Mouse (Mus musculus) heart, embryonic 14.5 days (tissue): Measurements from ENCODE around the gene Thoc5. TPM values are rescaled to one million over a fixed set of nuclear protein-coding genes. Genes with fewer than 3 reads are reported as not detected.
A peak's percentile ranks its signal among the peaks of the same experiment; 100 is the strongest.

Source experiments
- ATAC-seq: fragments of 200-750 bp; cut with Nextera tagmentation; 2 replicates; pipeline ENCODE4 v1.8.0; 2017; ENCODE audit warnings: low read depth, moderate TSS enrichment; ENCODE audit not compliant: insufficient number of reproducible peaks, insufficient read depth, low FRiP score
- H3K27ac ChIP-seq, 2 experiments: fragments of 200-500 bp in 1 of 2; fragments of 300-500 bp in 1 of 2; sonication (generic) in 1 of 2; replicated peaks in 1 of 2; 2 replicates each; pipeline ENCODE4 v1.5.1; 2012 to 2014; ENCODE audit warnings: low read depth in 2 of 2, low read length in 2 of 2, control low read depth in 1 of 2, mild to moderate bottlenecking in 1 of 2, mixed read lengths in 1 of 2; ENCODE audit not compliant: control insufficient read depth in 1 of 2, insufficient read depth in 1 of 2
- H3K27me3 ChIP-seq: fragments of 300-500 bp; sonication (generic); 2 replicates; pipeline ENCODE4 v1.6.1; 2014; ENCODE audit warnings: mild to moderate bottlenecking, low read length, control low read depth; ENCODE audit not compliant: control insufficient read depth, insufficient read depth
- H3K36me3 ChIP-seq: fragments of 300-500 bp; sonication (generic); 2 replicates; pipeline ENCODE4 v1.6.1; 2014; ENCODE audit warnings: mild to moderate bottlenecking, control low read depth, low read length, mixed read lengths; ENCODE audit not compliant: control insufficient read depth, insufficient read depth
- H3K4me1 ChIP-seq, 2 experiments: fragments of 200-500 bp in 1 of 2; fragments of 300-500 bp in 1 of 2; sonication (generic) in 1 of 2; 2 replicates each; pipeline ENCODE4 v1.6.1; 2012 to 2014; ENCODE audit warnings: low read length in 2 of 2, control low read depth in 1 of 2, mixed read lengths in 1 of 2; ENCODE audit not compliant: control insufficient read depth in 2 of 2, insufficient read depth in 2 of 2
- H3K4me2 ChIP-seq: fragments of 300-500 bp; sonication (generic); 2 replicates; pipeline ENCODE4 v1.6.1; 2014; ENCODE audit warnings: mild to moderate bottlenecking, low read length
- H3K4me3 ChIP-seq, 2 experiments: fragments of 200-500 bp in 1 of 2; fragments of 300-500 bp in 1 of 2; sonication (generic) in 1 of 2; 2 replicates each; pipeline ENCODE4 v1.5.1; 2012 to 2014; ENCODE audit warnings: low read length in 2 of 2, mild to moderate bottlenecking in 2 of 2, control low read depth in 1 of 2, low read depth in 1 of 2, moderate library complexity in 1 of 2; ENCODE audit not compliant: control insufficient read depth in 1 of 2, insufficient read depth in 1 of 2
- H3K9ac ChIP-seq: fragments of 300-500 bp; sonication (generic); 2 replicates; pipeline ENCODE4 v1.6.1; 2014; ENCODE audit warnings: mild to moderate bottlenecking, low read length
- H3K9me3 ChIP-seq: fragments of 300-500 bp; sonication (generic); 2 replicates; pipeline ENCODE4 v1.6.1; 2016; ENCODE audit warnings: low read length, control low read depth; ENCODE audit not compliant: control insufficient read depth
- WGBS: fragments of 180-500 bp; shearing (Covaris S2); extraction: QIAGEN DNeasy Blood & Tissue Kit; methylation state at CpG from one replicate; pipeline ENCODE4 v1.1.7; 2014; 5-methylcytosine and 5-hydroxymethylcytosine counted together
- polyA plus RNA-seq: library from polyadenylated mRNA; unstranded; fragments of >200 nt; fragmentation: Nextera tagmentation; extraction: Ambion mirVana; gene quantifications from 2 replicates; pipeline ENCODE4 v1.2.1, GENCODE M21; 2014

Gene Thoc5
- polyA plus RNA-seq, 1 experiment from 2014 or later = 24.6 TPM

- Histone ChIP-seq H3K9me3 (no peaks in the 10 kb centered on the region), H3K27me3 (no peaks in the 10 kb centered on the region), H3K36me3 (no peaks in the 10 kb centered on the region), H3K9ac (no peak overlapping the region), H3K4me3 (no peak overlapping the region), H3K4me2 (no peak overlapping the region), H3K4me1 (no peaks in the 10 kb centered on the region), H3K27ac (no peak overlapping the region)
- WGBS = 36% methylated on average over 1 of the region's 1 CpGs
- ATAC-seq = no peak
Measured at GRCm38 (mm10) chr11:4860986-4861385, 34.1 kb upstream of the Thoc5 start.

GRCm38 (mm10) chr11:4861816-4862604 is 33.1 kb upstream of the Thoc5 start:
- Histone ChIP-seq H3K36me3 (no peaks in the 10 kb centered on the region), H3K9me3 (no peaks in the 10 kb centered on the region), H3K27me3 (no peaks in the 10 kb centered on the region), H3K4me2 (no peak overlapping the region), H3K4me3 (no peak overlapping the region), H3K27ac (no peak overlapping the region), H3K9ac (no peak overlapping the region), H3K4me1 (no peaks in the 10 kb centered on the region)
- WGBS = 55% methylated on average over 11 of the region's 11 CpGs
- no peak for ATAC-seq

GRCm38 (mm10) chr11:4862730-4863129 is 32.4 kb upstream of the Thoc5 start:
- Histone ChIP-seq H3K9ac (no peak overlapping the region), H3K27me3 (no peaks in the 10 kb centered on the region), H3K27ac (no peak overlapping the region), H3K4me2 (no peak overlapping the region), H3K36me3 (no peaks in the 10 kb centered on the region), H3K4me1 (no peaks in the 10 kb centered on the region), H3K9me3 (no peaks in the 10 kb centered on the region), H3K4me3 (no peak overlapping the region)
- ATAC-seq = no peak
- 95% methylated on average over 1 of the region's 1 CpGs for WGBS

GRCm38 (mm10) chr11:4865645-4866251 is 29.4 kb upstream of the Thoc5 start:
- no peak for ATAC-seq
- Histone ChIP-seq H3K27me3 (no peaks in the 10 kb centered on the region), H3K27ac (no peak overlapping the region), H3K9me3 (no peaks in the 10 kb centered on the region), H3K9ac (no peak overlapping the region), H3K4me1 (no peaks in the 10 kb centered on the region), H3K4me3 (no peak overlapping the region), H3K36me3 (no peaks in the 10 kb centered on the region), H3K4me2 (no peak overlapping the region)
- WGBS = 27% methylated on average over 10 of the region's 10 CpGs

GRCm38 (mm10) chr11:4873755-4874475 is 21.2 kb upstream of the Thoc5 start, which contains the start of gene Nipsnap1:
Gene Nipsnap1, plus strand, starts transcription at chr11:4873951.
- 2% methylated on average over 30 of the region's 30 CpGs for WGBS
- Histone ChIP-seq H3K9ac (peak within 1 kb of the TSS; percentile 71), H3K4me1 (peaks cover 7 to 8% of the 10 kb centered on the region in 2 experiments; a peak in 2 of 4 replicates), H3K27me3 (no peaks in the 10 kb centered on the region), H3K27ac (no peak within 1 kb of the TSS), H3K4me2 (peak within 1 kb of the TSS; percentile 87), H3K36me3 (no peaks in the 10 kb centered on the region), H3K9me3 (0 out of 2 replicates have a peak, but pooled peaks cover 4% of the 10 kb centered on the region), H3K4me3 (peak within 1 kb of the TSS; percentile 71 to 73)
- ATAC-seq = peak; percentile 75

GRCm38 (mm10) chr11:4874551-4874950 is 20.6 kb upstream of the Thoc5 start:
- Histone ChIP-seq H3K4me1 (peaks cover 7 to 8% of the 10 kb centered on the region in 2 experiments; a peak in 2 of 4 replicates), H3K27ac (no peak overlapping the region), H3K4me3 (peak overlapping the region; percentile 71 to 73), H3K27me3 (no peaks in the 10 kb centered on the region), H3K36me3 (no peaks in the 10 kb centered on the region), H3K4me2 (peak overlapping the region; percentile 87), H3K9ac (peak overlapping the region; percentile 71), H3K9me3 (0 out of 2 replicates have a peak, but pooled peaks cover 4% of the 10 kb centered on the region)
- WGBS = 9% methylated on average over 10 of the region's 10 CpGs
- no peak for ATAC-seq

GRCm38 (mm10) chr11:4881087-4881486 is 14.0 kb upstream of the Thoc5 start:
- no peaks in the 10 kb centered on the region for H3K27me3 ChIP-seq
- H3K4me3 ChIP-seq = no peak overlapping the region
- H3K9ac ChIP-seq = no peak overlapping the region
- H3K27ac ChIP-seq = no peak overlapping the region
- 76% methylated on average over 4 of the region's 4 CpGs for WGBS
- H3K4me1 ChIP-seq = peaks cover 2 to 8% of the 10 kb centered on the region in 2 experiments; a peak in 2 of 4 replicates
- no peak for ATAC-seq
- no peaks in the 10 kb centered on the region for H3K9me3 ChIP-seq
- H3K4me2 ChIP-seq = no peak overlapping the region
- H3K36me3 ChIP-seq = peaks cover 13% of the 10 kb centered on the region; the same call in 1 of the 2 replicates
